10 mouse cellular contexts compared by ENCODE assay signal in the genomic region with DNA sequence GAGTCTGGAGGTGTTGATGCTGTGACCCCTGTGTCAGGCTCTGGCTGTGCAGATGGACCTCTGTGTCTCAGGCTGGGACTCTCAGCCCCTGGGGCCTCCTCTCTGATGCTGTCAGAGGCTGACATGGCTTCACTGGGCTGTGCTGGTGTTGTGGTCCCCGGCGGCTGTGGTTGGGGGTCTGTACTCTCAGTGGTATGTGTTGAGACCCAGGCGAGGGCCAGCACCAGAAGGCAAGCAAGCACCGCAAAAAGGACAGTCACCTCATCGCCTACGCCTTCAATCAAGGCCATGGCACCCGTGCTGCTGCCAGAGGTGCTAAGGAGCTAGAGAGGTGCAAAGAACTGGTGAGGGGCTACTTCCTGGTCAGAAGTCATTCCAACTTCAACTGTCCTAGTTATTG. TPM values are rescaled to one million over a fixed set of nuclear protein-coding genes. Genes with fewer than 3 reads are reported as not detected.
DNase-seq lines count a peak whose midpoint lies in the region; ATAC-seq lines count a peak whose summit lies in the region.
"Had no signal": no experiment of that assay in that cellular context is flagged by ENCODE, and none has a peak within 500 bp of the region (broad histone marks: within the 10 kb centered on the region; RNA-seq: fewer than 3 reads in every experiment).

No protein-coding gene starts in this region.

- DNase-seq in heart, embryonic 10.5 days (ENCODE audit: low spot score): no peak
- no peak for DNase-seq in heart, postnatal 36 days
- DNase-seq in thymus, postnatal 14 days: peak; percentile 21
- no peak for DNase-seq in thymus, postnatal 4 days
- DNase-seq in left cerebral cortex, postnatal 25 days (ENCODE audit: low spot score in 2 of 2): no peak
- DNase-seq in right cerebral cortex, adult 2 months (ENCODE audit: low spot score in 2 of 2): no peak
- DNase-seq: kidney, adult 9 months; thymus, postnatal 36 days had no signal

- no peaks in the 10 kb centered on the region for H3K27me3 ChIP-seq in heart, embryonic 10.5 days (ENCODE audit: insufficient read depth, poor library complexity, severe bottlenecking)
- no peaks in the 10 kb centered on the region for H3K27me3 ChIP-seq in liver, embryonic 12.5 days (replicated peaks)
- H3K27me3 ChIP-seq in stomach, embryonic 16.5 days (ENCODE audit: control insufficient read depth, insufficient read depth, low read length): no peaks in the 10 kb centered on the region

- peaks cover 24% of the 10 kb centered on the region for H3K36me3 ChIP-seq in heart, embryonic 10.5 days
- peaks cover 24% of the 10 kb centered on the region for H3K36me3 ChIP-seq in liver, embryonic 12.5 days
- peaks cover 4% of the 10 kb centered on the region; the same call in 1 of the 2 replicates for H3K36me3 ChIP-seq in stomach, embryonic 16.5 days (ENCODE audit: control insufficient read depth, insufficient read depth, low read length)

- H3K4me1 ChIP-seq in heart, embryonic 10.5 days: peaks cover 46% of the 10 kb centered on the region
- H3K4me1 ChIP-seq in liver, embryonic 12.5 days: peaks cover 61% of the 10 kb centered on the region
- peaks cover 28% of the 10 kb centered on the region for H3K4me1 ChIP-seq in stomach, embryonic 16.5 days (ENCODE audit: control insufficient read depth, insufficient read depth, low read length)

- no peak for ATAC-seq in liver, embryonic 12.5 days
- no peak for ATAC-seq in stomach, embryonic 16.5 days (ENCODE audit: insufficient read depth, low FRiP score)

- H3K4me2 ChIP-seq in liver, embryonic 12.5 days: peak overlapping the region; percentile 90
- H3K4me2 ChIP-seq in stomach, embryonic 16.5 days (ENCODE audit: low read depth, low read length): peak overlapping the region; percentile 84; the same call in 1 of the 2 replicates

- intact Hi-C loops in heart, postnatal 36 days (cut with DNase I): no loop called here
- intact Hi-C loops in left cerebral cortex, postnatal 25 days (cut with DNase I): no loop called here

- H3K4me3 ChIP-seq in heart, embryonic 10.5 days: 0 out of 2 replicates have a peak overlapping the region, but pooled peaks have one; percentile 78
- no peak overlapping the region for H3K4me3 ChIP-seq in liver, embryonic 12.5 days
- no peak overlapping the region for H3K4me3 ChIP-seq in stomach, embryonic 16.5 days (replicated peaks; ENCODE audit: low read length)

- H3K27ac ChIP-seq in heart, embryonic 10.5 days: no peak overlapping the region
- H3K27ac ChIP-seq in liver, embryonic 12.5 days: peak overlapping the region; percentile 91
- H3K27ac ChIP-seq in stomach, embryonic 16.5 days (ENCODE audit: low read length): no peak overlapping the region

- no peak overlapping the region for H3K9ac ChIP-seq in liver, embryonic 12.5 days
- no peak overlapping the region for H3K9ac ChIP-seq in stomach, embryonic 16.5 days (ENCODE audit: low read length)

- 86% methylated on average over 7 of the region's 7 CpGs for WGBS in heart, embryonic 10.5 days
- whole genome bisulfite sequencing in liver, embryonic 12.5 days (ENCODE audit: insufficient replicate concordance): 90% methylated on average over 7 of the region's 7 CpGs
- WGBS in stomach, embryonic 16.5 days: 89% methylated on average over 7 of the region's 7 CpGs

- H3K9me3 ChIP-seq in heart, embryonic 10.5 days: no peaks in the 10 kb centered on the region
- no peaks in the 10 kb centered on the region for H3K9me3 ChIP-seq in liver, embryonic 12.5 days (replicated peaks)
- H3K9me3 ChIP-seq in stomach, embryonic 16.5 days (replicated peaks; ENCODE audit: control insufficient read depth, low read length): no peaks in the 10 kb centered on the region

RNA-seq across cellular contexts. Expression of a gene that starts 1.0 kb away (rescaled TPM):
- polyA plus RNA-seq in heart, embryonic 10.5 days (2016; fragmentation: Nextera tagmentation; extraction: Ambion mirVana): 21.3 and 22.3 TPM in 2 replicates
- 10 to 100 TPM; 11.7 to 12.1 TPM for total RNA-seq in heart, postnatal 36 days (2021)
- 6.7 and 7.2 TPM in 2 replicates for polyA plus RNA-seq in liver, embryonic 12.5 days (2016; fragmentation: Nextera tagmentation; extraction: Ambion mirVana)
- 23.5 and 27.0 TPM in 2 replicates for polyA plus RNA-seq in stomach, embryonic 16.5 days (2015; fragmentation: Nextera tagmentation; extraction: Ambion mirVana)
- 10 to 100 TPM; 25.9 to 27.3 TPM for total RNA-seq in left cerebral cortex, postnatal 25 days (2021)

RNA-seq across cellular contexts. Expression of a gene that starts 1.5 kb away (rescaled TPM):
- 156 and 197 TPM in 2 replicates for polyA plus RNA-seq in heart, embryonic 10.5 days (2016; fragmentation: Nextera tagmentation; extraction: Ambion mirVana)
- total RNA-seq in heart, postnatal 36 days (2021): 100 to 1,000 TPM; 288 to 310 TPM
- polyA plus RNA-seq in liver, embryonic 12.5 days (2016; fragmentation: Nextera tagmentation; extraction: Ambion mirVana): 72.4 and 78.0 TPM in 2 replicates
- 93.4 and 94.4 TPM in 2 replicates for polyA plus RNA-seq in stomach, embryonic 16.5 days (2015; fragmentation: Nextera tagmentation; extraction: Ambion mirVana)
- total RNA-seq in left cerebral cortex, postnatal 25 days (2021): 100 to 1,000 TPM; 130 to 137 TPM

RNA-seq across cellular contexts. Expression of a gene that starts 5.3 kb away (rescaled TPM):
- polyA plus RNA-seq in heart, embryonic 10.5 days (2016; fragmentation: Nextera tagmentation; extraction: Ambion mirVana): 20.1 and 30.1 TPM in 2 replicates
- total RNA-seq in heart, postnatal 36 days (2021): 10 to 100 TPM; 83.6 to 91.1 TPM
- 25.5 and 26.5 TPM in 2 replicates for polyA plus RNA-seq in liver, embryonic 12.5 days (2016; fragmentation: Nextera tagmentation; extraction: Ambion mirVana)
- polyA plus RNA-seq in stomach, embryonic 16.5 days (2015; fragmentation: Nextera tagmentation; extraction: Ambion mirVana): 13.0 and 14.7 TPM in 2 replicates
- 100 to 1,000 TPM; 505 to 511 TPM for total RNA-seq in left cerebral cortex, postnatal 25 days (2021)

RNA-seq across cellular contexts. Expression of a gene that starts 23.0 kb away (rescaled TPM):
- polyA plus RNA-seq in heart, embryonic 10.5 days (2016; fragmentation: Nextera tagmentation; extraction: Ambion mirVana): 33.2 and 36.0 TPM in 2 replicates
- total RNA-seq in heart, postnatal 36 days (2021): 10 to 100 TPM; 29.2 to 35.1 TPM
- polyA plus RNA-seq in liver, embryonic 12.5 days (2016; fragmentation: Nextera tagmentation; extraction: Ambion mirVana): 16.2 and 16.6 TPM in 2 replicates
- 46.5 and 51.8 TPM in 2 replicates for polyA plus RNA-seq in stomach, embryonic 16.5 days (2015; fragmentation: Nextera tagmentation; extraction: Ambion mirVana)
- 10 to 100 TPM; 28.5 to 33.2 TPM for total RNA-seq in left cerebral cortex, postnatal 25 days (2021)

RNA-seq across cellular contexts. Expression of a gene that starts 23.3 kb away (rescaled TPM):
- polyA plus RNA-seq in heart, embryonic 10.5 days (2016; fragmentation: Nextera tagmentation; extraction: Ambion mirVana): 33.9 and 37.4 TPM in 2 replicates
- total RNA-seq in heart, postnatal 36 days (2021): 10 to 100 TPM; 22.5 to 23.0 TPM
- polyA plus RNA-seq in liver, embryonic 12.5 days (2016; fragmentation: Nextera tagmentation; extraction: Ambion mirVana): 13.0 and 14.1 TPM in 2 replicates
- polyA plus RNA-seq in stomach, embryonic 16.5 days (2015; fragmentation: Nextera tagmentation; extraction: Ambion mirVana): 44.9 TPM in 2 replicates
- 100 to 1,000 TPM; 132 TPM for total RNA-seq in left cerebral cortex, postnatal 25 days (2021)
